Mouse (Mus musculus): ENCODE data around the gene Uri1. TPM values are rescaled to one million over a fixed set of nuclear protein-coding genes. Genes with fewer than 3 reads are reported as not detected.

Uri1 gene
- 41.4 and 47.2 TPM in 2 replicates for polyA plus RNA-seq (2015; fragmentation: Nextera tagmentation; extraction: Ambion mirVana)

DNA sequence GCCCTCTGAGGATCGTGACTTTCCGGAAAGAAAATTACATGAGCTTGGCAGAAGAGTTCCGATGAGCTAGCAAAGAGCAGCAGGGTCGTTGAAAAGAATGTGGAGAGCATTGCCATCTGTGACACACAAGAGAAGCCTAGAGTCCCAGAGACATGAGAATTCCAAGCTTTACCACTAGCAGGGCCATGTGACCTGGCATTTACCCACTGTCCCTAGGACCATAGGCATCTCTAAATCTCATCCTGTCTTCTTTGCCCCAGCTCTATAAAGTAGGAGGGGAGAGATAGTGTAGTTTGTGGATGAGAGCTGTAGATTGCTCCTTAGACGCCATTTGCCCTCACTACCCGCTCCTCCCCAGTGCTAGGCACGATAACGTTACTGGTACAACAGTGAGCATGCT lies at the start of gene Uri1:
Gene Uri1, minus strand, starts transcription at position 101 of the 400 bp plus-strand sequence.
- no peaks in the 10 kb centered on the region for H3K9me3 ChIP-seq
- ATAC-seq: no peak
- H3K27me3 ChIP-seq (replicated peaks): no peaks in the 10 kb centered on the region
- WGBS: 87% methylated on average over 8 of the region's 8 CpGs
- no peak within 1 kb of the TSS for H3K4me3 ChIP-seq (replicated peaks)
- no peak within 1 kb of the TSS for H3K4me2 ChIP-seq (replicated peaks)
- no peaks in the 10 kb centered on the region for H3K36me3 ChIP-seq
- no peaks in the 10 kb centered on the region for H3K4me1 ChIP-seq (replicated peaks)
- no peak within 1 kb of the TSS for H3K27ac ChIP-seq
- no peak within 1 kb of the TSS for H3K9ac ChIP-seq

DNA sequence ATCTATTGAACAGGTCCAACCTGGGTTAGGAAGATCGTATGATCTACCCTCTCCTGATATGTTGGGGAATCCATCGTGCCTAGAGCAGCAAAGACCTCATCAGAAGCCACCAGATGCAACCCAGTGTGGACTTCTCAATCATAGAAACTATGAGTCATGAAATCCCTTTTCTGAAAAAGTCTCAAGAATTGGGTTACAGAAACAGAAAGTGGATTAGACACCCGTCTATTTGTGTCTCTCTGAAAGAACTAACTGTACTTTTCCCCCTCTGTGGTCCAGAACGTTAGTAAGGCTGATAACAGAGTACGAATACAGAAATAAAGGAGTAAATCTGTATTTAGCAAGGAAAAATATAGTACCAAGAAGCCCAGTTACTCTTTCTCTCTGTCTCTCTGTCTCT lies 47.7 kb upstream of the Uri1 start:
- Histone ChIP-seq H3K4me2 (replicated peaks) (no peak overlapping the region), H3K36me3 (no peaks in the 10 kb centered on the region), H3K9me3 (no peaks in the 10 kb centered on the region), H3K27ac (no peak overlapping the region), H3K27me3 (replicated peaks) (no peaks in the 10 kb centered on the region), H3K4me3 (replicated peaks) (no peak overlapping the region), H3K9ac (no peak overlapping the region), H3K4me1 (replicated peaks) (no peaks in the 10 kb centered on the region)
- WGBS: 74% methylated on average over 5 of the region's 5 CpGs
- ATAC-seq: no peak

DNA sequence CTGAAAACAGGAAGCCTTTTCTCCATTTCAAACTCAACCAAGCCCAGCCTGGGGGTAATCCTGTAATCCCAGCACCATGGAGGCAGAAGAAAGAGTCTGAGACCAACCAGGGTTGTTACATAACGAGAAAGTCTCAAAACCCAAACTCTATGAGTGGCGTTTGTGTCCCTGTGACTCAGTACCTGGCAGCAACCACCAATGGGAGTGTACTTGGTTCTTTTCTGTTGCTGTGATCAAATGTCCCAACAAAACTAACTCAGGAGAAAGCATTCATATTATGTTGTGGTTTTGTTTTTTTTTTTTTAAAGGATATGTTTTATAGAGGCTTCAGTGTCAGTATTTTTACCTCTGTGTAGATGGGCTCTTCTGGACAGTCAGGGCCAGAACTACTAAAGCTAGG lies 47.3 kb upstream of the Uri1 start:
- no peak overlapping the region for H3K9ac ChIP-seq
- H3K27me3 ChIP-seq (replicated peaks): no peaks in the 10 kb centered on the region
- no peaks in the 10 kb centered on the region for H3K36me3 ChIP-seq
- H3K9me3 ChIP-seq: no peaks in the 10 kb centered on the region
- 55% methylated on average over 2 of the region's 2 CpGs for WGBS
- no peak overlapping the region for H3K4me3 ChIP-seq (replicated peaks)
- H3K4me1 ChIP-seq (replicated peaks): no peaks in the 10 kb centered on the region
- H3K27ac ChIP-seq: no peak overlapping the region
- H3K4me2 ChIP-seq (replicated peaks): no peak overlapping the region
- no peak for ATAC-seq

- H3K4me3 ChIP-seq (replicated peaks): no peak overlapping the region
- WGBS: 45% methylated on average over 4 of the region's 4 CpGs
- no peaks in the 10 kb centered on the region for H3K9me3 ChIP-seq
- H3K4me2 ChIP-seq (replicated peaks): no peak overlapping the region
- no peak overlapping the region for H3K27ac ChIP-seq
- ATAC-seq: no peak
- H3K36me3 ChIP-seq: no peaks in the 10 kb centered on the region
- no peaks in the 10 kb centered on the region for H3K27me3 ChIP-seq (replicated peaks)
- no peak overlapping the region for H3K9ac ChIP-seq
- no peaks in the 10 kb centered on the region for H3K4me1 ChIP-seq (replicated peaks)
These were observed 41.1 kb upstream of the Uri1 start for GRCm38 (mm10) chr7:38064431-38064830.

DNA sequence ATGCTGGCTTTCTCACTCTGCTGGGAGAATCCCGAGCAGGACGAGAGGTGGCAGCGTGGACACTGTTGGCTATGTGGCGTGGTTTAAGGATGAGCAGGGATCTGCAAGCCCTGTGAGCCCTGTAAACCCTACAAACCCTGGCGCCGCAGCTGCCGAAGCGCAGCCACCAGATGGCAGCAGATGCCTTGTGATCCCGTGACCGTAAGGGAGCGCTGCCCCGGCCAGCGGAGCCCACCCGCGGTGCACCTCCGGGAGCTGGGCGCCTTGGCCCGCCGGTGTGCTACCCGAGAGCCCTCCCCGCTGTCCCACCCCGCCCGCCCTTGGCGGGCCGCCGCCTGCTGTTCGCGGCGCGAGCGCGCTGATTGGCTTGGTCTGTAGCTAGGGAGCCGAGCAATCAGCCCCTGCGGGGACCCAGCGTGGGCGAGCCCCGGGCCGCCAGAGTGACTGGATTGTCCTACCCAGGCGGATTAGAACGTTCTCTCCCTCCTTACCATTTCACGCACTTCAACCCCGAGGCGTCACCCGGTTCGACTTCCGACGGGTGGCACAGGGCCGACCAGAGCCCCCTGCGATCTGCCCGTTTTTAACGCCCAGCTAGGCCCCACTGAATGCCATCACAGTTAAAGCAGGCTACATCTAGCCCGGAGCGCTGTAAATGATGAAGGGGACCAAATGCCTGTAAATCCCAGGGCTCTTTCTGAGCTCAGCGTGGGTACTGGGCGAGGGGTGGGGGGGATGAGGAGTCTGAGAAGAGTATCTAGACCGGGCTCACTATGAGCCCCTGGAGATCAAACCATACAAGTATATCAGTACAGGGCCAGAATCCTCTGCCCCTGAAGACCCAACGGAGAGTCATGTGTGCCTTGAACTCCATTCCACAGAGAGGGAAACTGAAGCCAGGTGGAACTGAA lies 38.0 kb upstream of the Uri1 start:
- no peaks in the 10 kb centered on the region for H3K9me3 ChIP-seq
- H3K4me3 ChIP-seq (replicated peaks): peak overlapping the region; percentile 57
- ATAC-seq: peak; percentile 94
- H3K27me3 ChIP-seq (replicated peaks): no peaks in the 10 kb centered on the region
- H3K4me1 ChIP-seq (replicated peaks): no peaks in the 10 kb centered on the region
- 1% methylated on average over 57 of the region's 57 CpGs for WGBS
- H3K36me3 ChIP-seq: no peaks in the 10 kb centered on the region
- peak overlapping the region; percentile 51 for H3K27ac ChIP-seq
- peak overlapping the region; percentile 75 for H3K9ac ChIP-seq
- peak overlapping the region; percentile 90 for H3K4me2 ChIP-seq (replicated peaks)

- no peak for ATAC-seq
- no peaks in the 10 kb centered on the region for H3K9me3 ChIP-seq
- H3K4me1 ChIP-seq (replicated peaks): no peaks in the 10 kb centered on the region
- no peak overlapping the region for H3K4me2 ChIP-seq (replicated peaks)
- H3K4me3 ChIP-seq (replicated peaks): no peak overlapping the region
- no peaks in the 10 kb centered on the region for H3K27me3 ChIP-seq (replicated peaks)
- 70% methylated on average over 8 of the region's 8 CpGs for WGBS
- H3K9ac ChIP-seq: no peak overlapping the region
- no peak overlapping the region for H3K27ac ChIP-seq
- no peaks in the 10 kb centered on the region for H3K36me3 ChIP-seq
These were observed 36.4 kb upstream of the Uri1 start for GRCm38 (mm10) chr7:38059636-38060330.

GRCm38 (mm10) chr7:38059096-38059495 lies 35.7 kb upstream of the Uri1 start:
- no peaks in the 10 kb centered on the region for H3K36me3 ChIP-seq
- no peak overlapping the region for H3K4me3 ChIP-seq (replicated peaks)
- no peak overlapping the region for H3K9ac ChIP-seq
- H3K27ac ChIP-seq: no peak overlapping the region
- no peaks in the 10 kb centered on the region for H3K4me1 ChIP-seq (replicated peaks)
- WGBS: 30% methylated on average over 7 of the region's 7 CpGs
- no peaks in the 10 kb centered on the region for H3K27me3 ChIP-seq (replicated peaks)
- H3K9me3 ChIP-seq: no peaks in the 10 kb centered on the region
- no peak for ATAC-seq
- H3K4me2 ChIP-seq (replicated peaks): no peak overlapping the region

- Histone ChIP-seq H3K27ac (no peak overlapping the region), H3K4me3 (replicated peaks) (no peak overlapping the region), H3K9me3 (no peaks in the 10 kb centered on the region), H3K4me2 (replicated peaks) (no peak overlapping the region), H3K4me1 (replicated peaks) (no peaks in the 10 kb centered on the region), H3K9ac (no peak overlapping the region), H3K27me3 (replicated peaks) (no peaks in the 10 kb centered on the region), H3K36me3 (no peaks in the 10 kb centered on the region)
- ATAC-seq: no peak
- WGBS: 72% methylated on average over 2 of the region's 2 CpGs
These were observed 32.6 kb upstream of the Uri1 start for GRCm38 (mm10) chr7:38055996-38056395.

- H3K9ac ChIP-seq: no peak overlapping the region
- ATAC-seq: no peak
- no peaks in the 10 kb centered on the region for H3K9me3 ChIP-seq
- no peaks in the 10 kb centered on the region for H3K36me3 ChIP-seq
- H3K27me3 ChIP-seq (replicated peaks): no peaks in the 10 kb centered on the region
- 88% methylated on average over 9 of the region's 9 CpGs for WGBS
- H3K4me1 ChIP-seq (replicated peaks): no peaks in the 10 kb centered on the region
- H3K4me3 ChIP-seq (replicated peaks): no peak overlapping the region
- H3K4me2 ChIP-seq (replicated peaks): no peak overlapping the region
- no peak overlapping the region for H3K27ac ChIP-seq
These were observed 30.9 kb upstream of the Uri1 start for GRCm38 (mm10) chr7:38054246-38054645.

GRCm38 (mm10) chr7:38047229-38047628 lies 23.9 kb upstream of the Uri1 start:
- Histone ChIP-seq H3K27me3 (replicated peaks) (no peaks in the 10 kb centered on the region), H3K4me3 (replicated peaks) (no peak overlapping the region), H3K9ac (no peak overlapping the region), H3K9me3 (no peaks in the 10 kb centered on the region), H3K36me3 (no peaks in the 10 kb centered on the region), H3K27ac (no peak overlapping the region), H3K4me1 (replicated peaks) (no peaks in the 10 kb centered on the region), H3K4me2 (replicated peaks) (no peak overlapping the region)
- WGBS: 71% methylated on average over 5 of the region's 5 CpGs
- no peak for ATAC-seq

- Histone ChIP-seq H3K9ac (no peak overlapping the region), H3K27ac (no peak overlapping the region), H3K27me3 (replicated peaks) (no peaks in the 10 kb centered on the region), H3K9me3 (no peaks in the 10 kb centered on the region), H3K36me3 (no peaks in the 10 kb centered on the region), H3K4me1 (replicated peaks) (no peaks in the 10 kb centered on the region), H3K4me3 (replicated peaks) (no peak overlapping the region), H3K4me2 (replicated peaks) (no peak overlapping the region)
- 89% methylated on average over 3 of the region's 3 CpGs for WGBS
- no peak for ATAC-seq
These were observed 17.9 kb upstream of the Uri1 start for GRCm38 (mm10) chr7:38041244-38041643.

GRCm38 (mm10) chr7:38037586-38037985 lies 14.2 kb upstream of the Uri1 start:
- no peak overlapping the region for H3K9ac ChIP-seq
- H3K9me3 ChIP-seq: no peaks in the 10 kb centered on the region
- H3K36me3 ChIP-seq: no peaks in the 10 kb centered on the region
- H3K4me2 ChIP-seq (replicated peaks): no peak overlapping the region
- no peak for ATAC-seq
- H3K4me1 ChIP-seq (replicated peaks): no peaks in the 10 kb centered on the region
- H3K27me3 ChIP-seq (replicated peaks): no peaks in the 10 kb centered on the region
- no peak overlapping the region for H3K4me3 ChIP-seq (replicated peaks)
- no peak overlapping the region for H3K27ac ChIP-seq
- WGBS: 69% methylated on average over 5 of the region's 5 CpGs
